Mouse (Mus musculus): ENCODE data around the gene Morn3. TPM values are rescaled to one million over a fixed set of nuclear protein-coding genes. Genes with fewer than 3 reads are reported as not detected.

Gene Morn3
- total and polyA plus RNA-seq, 2 experiments from 2014 or later = 0.64 TPM; not detected in 1

- ATAC-seq (peak; percentile 96), DNase-seq (ENCODE audit: low spot score) (peak; percentile 97)
- peak; percentile 41; the same call in 1 of the 2 replicates for TF ChIP-seq CTCF (IDR thresholded peaks at IDR 0.05; ENCODE audit: low read depth)
- Histone ChIP-seq H3K4me2 (ENCODE audit: low read depth, low read length) (peak within 1 kb of the TSS; percentile 80), H3K36me3 (ENCODE audit: insufficient read depth, low read length) (no peaks in the 10 kb centered on the region), H3K4me3 (ENCODE audit: low read length) (peak within 1 kb of the TSS; percentile 86), H3K9ac (replicated peaks; ENCODE audit: low read length) (peak within 1 kb of the TSS; percentile 77), H3K27ac (peak within 1 kb of the TSS; percentile 95), H3K9me3 (ENCODE audit: low read length) (no peaks in the 10 kb centered on the region), H3K4me1 (ENCODE audit: insufficient read depth, low read length) (peaks cover 3% of the 10 kb centered on the region; the same call in 1 of the 2 replicates), H3K27me3 (ENCODE audit: insufficient read depth, low read length) (no peaks in the 10 kb centered on the region)
- under 1% methylated on average over 96 of the region's 106 CpGs for whole genome bisulfite sequencing
Observed at GRCm38 (mm10) chr5:123014753-123015701, 31.8 kb downstream of the Morn3 start, which contains the start of gene Orai1. Orai1 (plus strand) TSS chr5:123015074.

GRCm38 (mm10) chr5:123013599-123014315 is 33.1 kb downstream of the Morn3 start:
- no peaks in the 10 kb centered on the region for H3K36me3 ChIP-seq (ENCODE audit: insufficient read depth, low read length)
- no peaks in the 10 kb centered on the region for H3K9me3 ChIP-seq (ENCODE audit: low read length)
- 55% methylated on average over 9 of the region's 9 CpGs for WGBS
- H3K27ac ChIP-seq = no peak overlapping the region
- no peak overlapping the region for H3K9ac ChIP-seq (replicated peaks; ENCODE audit: low read length)
- H3K4me2 ChIP-seq (ENCODE audit: low read depth, low read length) = no peak overlapping the region
- DNase-seq (ENCODE audit: low spot score) (peak; percentile 91), ATAC-seq (no peak)
- peaks cover 12% of the 10 kb centered on the region for H3K4me1 ChIP-seq (ENCODE audit: insufficient read depth, low read length)
- no peak overlapping the region for H3K4me3 ChIP-seq (ENCODE audit: low read length)
- TF ChIP-seq CTCF (IDR thresholded peaks at IDR 0.05; ENCODE audit: low read depth) = peak; percentile 82
- H3K27me3 ChIP-seq (ENCODE audit: insufficient read depth, low read length) = no peaks in the 10 kb centered on the region

GRCm38 (mm10) chr5:123011705-123012104 is 35.1 kb downstream of the Morn3 start:
- H3K9ac ChIP-seq (replicated peaks; ENCODE audit: low read length) = no peak overlapping the region
- no peaks in the 10 kb centered on the region for H3K36me3 ChIP-seq (ENCODE audit: insufficient read depth, low read length)
- H3K4me1 ChIP-seq (ENCODE audit: insufficient read depth, low read length) = peaks cover 12% of the 10 kb centered on the region
- H3K27ac ChIP-seq = no peak overlapping the region
- no peak overlapping the region for H3K4me2 ChIP-seq (ENCODE audit: low read depth, low read length)
- no peaks in the 10 kb centered on the region for H3K9me3 ChIP-seq (ENCODE audit: low read length)
- 94% methylated on average over 9 of the region's 9 CpGs for WGBS
- H3K4me3 ChIP-seq (ENCODE audit: low read length) = no peak overlapping the region
- no peak for DNase-seq (ENCODE audit: low spot score)
- TF ChIP-seq CTCF (IDR thresholded peaks at IDR 0.05; ENCODE audit: low read depth) = no peak
- no peak for ATAC-seq
- H3K27me3 ChIP-seq (ENCODE audit: insufficient read depth, low read length) = no peaks in the 10 kb centered on the region

- no peak overlapping the region for H3K4me3 ChIP-seq (ENCODE audit: low read length)
- H3K9ac ChIP-seq (replicated peaks; ENCODE audit: low read length) = no peak overlapping the region
- H3K9me3 ChIP-seq (ENCODE audit: low read length) = no peaks in the 10 kb centered on the region
- no peak overlapping the region for H3K27ac ChIP-seq
- no peak for DNase-seq (ENCODE audit: low spot score)
- no peaks in the 10 kb centered on the region for H3K27me3 ChIP-seq (ENCODE audit: insufficient read depth, low read length)
- H3K36me3 ChIP-seq (ENCODE audit: insufficient read depth, low read length) = no peaks in the 10 kb centered on the region
- 91% methylated on average over 6 of the region's 6 CpGs for WGBS
- no peak overlapping the region for H3K4me2 ChIP-seq (ENCODE audit: low read depth, low read length)
- peak; percentile 52 for TF ChIP-seq CTCF (IDR thresholded peaks at IDR 0.05; ENCODE audit: low read depth)
- peaks cover 12% of the 10 kb centered on the region for H3K4me1 ChIP-seq (ENCODE audit: insufficient read depth, low read length)
- no peak for ATAC-seq
Observed at GRCm38 (mm10) chr5:123010806-123011205, 36.0 kb downstream of the Morn3 start.

- no peak overlapping the region for H3K9ac ChIP-seq (replicated peaks; ENCODE audit: low read length)
- no peak overlapping the region for H3K4me3 ChIP-seq (ENCODE audit: low read length)
- no peak for TF ChIP-seq CTCF (IDR thresholded peaks at IDR 0.05; ENCODE audit: low read depth)
- ATAC-seq = no peak
- no peaks in the 10 kb centered on the region for H3K9me3 ChIP-seq (ENCODE audit: low read length)
- DNase-seq (ENCODE audit: low spot score) = peak; percentile 65
- H3K27me3 ChIP-seq (ENCODE audit: insufficient read depth, low read length) = no peaks in the 10 kb centered on the region
- 32% methylated on average over 11 of the region's 11 CpGs for WGBS
- peaks cover 12% of the 10 kb centered on the region for H3K4me1 ChIP-seq (ENCODE audit: insufficient read depth, low read length)
- H3K27ac ChIP-seq = no peak overlapping the region
- H3K4me2 ChIP-seq (ENCODE audit: low read depth, low read length) = no peak overlapping the region
- H3K36me3 ChIP-seq (ENCODE audit: insufficient read depth, low read length) = no peaks in the 10 kb centered on the region
Observed at GRCm38 (mm10) chr5:123009873-123010272, 36.9 kb downstream of the Morn3 start.

- TF ChIP-seq CTCF (IDR thresholded peaks at IDR 0.05; ENCODE audit: low read depth) = no peak
- Histone ChIP-seq H3K27ac (no peak overlapping the region), H3K9ac (replicated peaks; ENCODE audit: low read length) (no peak overlapping the region), H3K4me2 (ENCODE audit: low read depth, low read length) (no peak overlapping the region), H3K27me3 (ENCODE audit: insufficient read depth, low read length) (no peaks in the 10 kb centered on the region), H3K4me1 (ENCODE audit: insufficient read depth, low read length) (peaks cover 9% of the 10 kb centered on the region; the same call in 1 of the 2 replicates), H3K36me3 (ENCODE audit: insufficient read depth, low read length) (no peaks in the 10 kb centered on the region), H3K4me3 (ENCODE audit: low read length) (no peak overlapping the region), H3K9me3 (ENCODE audit: low read length) (no peaks in the 10 kb centered on the region)
- no peak for ATAC-seq
- no peak for DNase-seq (ENCODE audit: low spot score)
- WGBS = 51% methylated on average over 7 of the region's 7 CpGs
Observed at GRCm38 (mm10) chr5:123008877-123009493, 37.8 kb downstream of the Morn3 start.
